Mouse (Mus musculus) spleen, adult 2 months (tissue): ENCODE data around the gene BC034090.

Experiments used
- CTCF ChIP-seq: fragments of 200-500 bp; IDR thresholded peaks from 2 replicates; pipeline ENCODE4 v1.5.1; 2011; ENCODE audit warnings: mild to moderate bottlenecking, inconsistent platforms; ENCODE audit not compliant: insufficient read depth, insufficient read length, insufficient replicate concordance; ENCODE audit errors: extremely low read depth
- POLR2A ChIP-seq: fragments of 200-500 bp; IDR thresholded peaks from 2 replicates; pipeline ENCODE4 v1.6.1; 2011; ENCODE audit warnings: low read depth, low read length, inconsistent platforms

- no peak for TF ChIP-seq POLR2A
- TF ChIP-seq CTCF: no peak
These were observed 41.8 kb downstream of the BC034090 start for GRCm38 (mm10) chr1:155202472-155202871.
